Mouse (Mus musculus): Measurements from ENCODE around the gene Srcap.
"Not testable (repeated sequence)": the region's sequence is repeated elsewhere in the genome, so short reads cannot be mapped to it uniquely, and the experiment has no call there.

The Srcap gene

DNA sequence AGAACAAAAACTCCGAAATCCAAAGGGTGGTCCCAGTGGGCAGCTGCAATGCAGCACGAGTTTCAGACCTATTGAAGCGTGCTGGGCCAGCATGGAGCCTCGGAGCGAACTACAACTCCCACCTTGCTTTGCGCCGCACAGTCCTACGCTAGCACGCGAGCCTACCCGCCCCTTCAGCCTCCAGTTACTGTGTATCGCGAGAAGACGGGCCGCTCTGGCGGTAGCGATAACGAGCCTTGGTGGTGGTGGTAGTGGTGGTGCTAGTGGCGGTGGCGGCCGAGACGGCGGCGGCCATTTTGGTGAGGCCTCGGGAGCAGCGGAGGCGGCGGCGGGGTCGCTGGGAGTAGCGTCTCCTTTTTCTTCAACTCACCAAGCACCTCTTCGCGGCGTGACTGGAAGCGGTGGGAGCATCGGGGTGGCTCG lies at the start of gene Srcap:
Srcap (plus strand) TSS at position 176 of the 423 bp plus-strand sequence.
- DNase-seq (ENCODE audit: low spot score in 2 of 2): peak; percentile 91 to 96

DNA sequence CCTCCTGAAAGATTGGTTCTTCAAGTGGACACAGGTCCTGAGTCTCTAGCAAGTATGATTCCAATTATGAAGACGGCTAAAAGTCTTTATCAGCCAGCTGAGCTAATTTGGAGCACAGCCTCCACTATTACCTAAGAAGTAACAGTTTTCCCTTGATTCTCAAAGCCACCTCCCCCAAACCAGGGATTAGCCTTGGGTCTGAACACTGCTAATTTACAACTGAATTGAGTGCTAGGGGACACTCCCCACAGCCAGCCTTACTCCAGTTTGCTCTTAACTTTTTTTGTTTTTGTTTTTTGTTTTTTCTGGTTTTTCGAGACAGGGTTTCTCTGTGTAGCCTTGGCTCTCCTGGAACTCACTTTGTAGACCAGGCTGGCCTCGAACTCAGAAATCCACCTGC lies 46.6 kb upstream of the Srcap start:
- no peak for DNase-seq (ENCODE audit: low spot score in 2 of 2)

DNA sequence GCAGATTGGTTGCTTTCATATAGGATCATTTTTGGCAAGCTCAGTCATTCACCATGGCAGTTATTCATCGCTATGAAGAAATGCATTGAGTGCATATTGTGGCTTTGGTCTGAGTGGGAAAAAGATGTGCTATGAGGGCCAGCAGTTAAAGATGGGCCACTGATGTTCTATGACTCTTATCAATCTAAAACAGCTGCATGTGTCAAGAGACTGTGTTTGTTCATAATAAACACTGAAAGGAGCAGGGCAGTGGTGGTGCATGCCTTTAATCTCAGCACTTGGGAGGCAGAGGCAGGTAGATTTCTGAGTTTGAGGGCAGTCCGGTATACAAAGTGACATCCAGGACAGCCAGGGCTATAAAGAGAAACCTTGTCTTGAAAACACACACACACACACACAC lies 46.1 kb upstream of the Srcap start:
- DNase-seq (ENCODE audit: low spot score in 2 of 2): not testable (repeated sequence)

- no peak for DNase-seq (ENCODE audit: low spot score in 2 of 2)
These were observed 45.2 kb upstream of the Srcap start for GRCm38 (mm10) chr7:127466606-127467005.

DNA sequence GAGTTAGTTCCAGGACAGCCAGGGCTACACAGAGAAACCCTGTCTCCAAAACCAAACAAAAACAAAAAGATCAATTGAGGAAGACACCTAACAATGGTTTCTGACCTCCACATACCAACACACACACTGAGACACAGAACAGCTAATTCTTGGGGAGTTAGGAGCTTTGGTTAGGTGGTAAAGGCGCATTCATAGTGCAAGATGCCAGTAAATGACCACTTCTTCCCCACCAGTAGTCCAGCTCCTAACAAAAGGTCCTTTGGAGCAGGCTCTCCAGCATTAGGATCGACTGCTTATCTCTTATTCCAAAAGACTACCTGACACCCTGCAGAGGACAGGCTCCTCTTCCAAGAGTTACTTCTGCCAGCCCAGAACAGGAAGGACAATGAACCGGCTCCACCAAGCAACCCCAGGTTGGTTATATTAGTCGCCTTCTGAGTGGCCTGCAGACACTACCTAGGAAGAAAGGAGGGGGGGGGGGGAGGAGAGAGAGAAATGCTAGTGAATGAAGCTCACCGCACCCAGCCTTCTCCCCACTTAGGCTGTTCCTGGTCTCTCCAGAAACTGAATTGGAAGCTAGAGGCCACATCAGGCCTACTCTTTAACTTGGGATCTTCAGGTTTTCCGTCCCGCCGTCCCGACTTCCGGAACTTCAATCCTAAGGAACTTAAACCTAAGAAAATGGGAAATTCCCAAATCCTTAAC lies 41.6 kb upstream of the Srcap start:
- peak in 1 of 2 experiments; percentile 15 for DNase-seq (ENCODE audit: low spot score in 2 of 2)

DNA sequence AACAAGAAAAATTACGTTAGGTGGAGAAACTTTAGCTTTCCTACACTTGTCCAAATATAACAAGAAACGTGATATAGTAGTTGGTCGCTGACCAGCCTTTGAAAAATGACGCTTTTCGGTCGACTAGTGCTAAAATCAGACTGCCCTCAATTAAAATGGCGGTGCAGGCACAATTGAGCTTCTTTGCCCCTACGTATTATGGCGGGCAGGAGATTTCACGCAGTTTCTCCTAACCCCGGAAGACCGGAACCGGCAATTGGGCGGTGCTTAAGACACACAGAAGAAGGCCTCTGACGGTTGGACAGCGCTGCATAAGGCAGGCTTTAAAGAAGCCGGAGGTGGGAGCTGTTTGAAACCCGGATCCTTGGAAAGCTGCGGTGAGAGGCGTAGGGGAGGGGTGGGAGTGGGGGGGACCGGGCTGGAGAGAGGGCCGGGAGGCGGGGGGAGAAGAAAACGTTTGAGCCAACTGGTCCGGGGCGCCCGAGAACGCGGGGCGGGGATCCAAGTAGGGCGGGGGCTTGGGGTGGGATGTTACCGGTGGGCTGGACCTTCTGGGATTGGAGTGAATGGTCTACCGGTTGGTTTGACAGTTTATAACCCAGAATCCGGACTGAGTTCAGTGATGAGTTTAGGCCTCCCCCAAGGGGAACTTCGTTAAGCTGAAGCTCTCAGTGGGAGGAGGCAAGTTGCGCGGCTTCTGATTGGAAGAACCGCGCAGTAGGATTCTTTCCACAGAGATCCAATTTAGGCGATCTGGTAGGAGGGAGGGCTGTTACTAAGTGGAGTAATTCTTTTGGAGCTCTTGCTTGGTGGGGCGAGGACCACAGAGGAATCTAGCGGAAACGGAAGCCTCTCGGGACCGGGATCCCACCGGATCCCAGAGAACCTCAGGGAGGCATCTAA lies 40.8 kb upstream of the Srcap start:
- peak; percentile 80 to 91 for DNase-seq (ENCODE audit: low spot score in 2 of 2)

DNA sequence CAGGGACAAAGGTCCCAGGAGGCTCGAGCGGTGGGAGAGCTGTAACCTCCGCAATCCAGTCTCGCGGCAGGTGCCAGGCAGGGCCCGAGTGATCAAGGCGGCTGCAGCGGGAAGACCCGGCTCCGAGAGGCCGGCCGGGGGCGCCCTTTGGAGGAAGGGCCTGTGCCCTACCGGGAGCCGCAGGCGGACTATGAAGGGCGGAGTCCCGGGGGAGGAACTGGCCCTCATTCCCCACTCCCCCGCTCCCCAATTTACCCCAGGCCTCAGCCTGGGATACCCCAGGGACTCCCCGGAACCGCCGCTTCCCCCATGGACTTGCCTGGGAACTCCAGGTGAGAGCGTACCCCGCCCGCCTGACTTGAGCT lies 40.2 kb upstream of the Srcap start:
- peak in 1 of 2 experiments; percentile 46 for DNase-seq (ENCODE audit: low spot score in 2 of 2)

GRCm38 (mm10) chr7:127472060-127472459 lies 39.7 kb upstream of the Srcap start:
- DNase-seq (ENCODE audit: low spot score in 2 of 2): peak in 1 of 2 experiments; percentile 8

GRCm38 (mm10) chr7:127473705-127474104 lies 38.1 kb upstream of the Srcap start:
- DNase-seq (ENCODE audit: low spot score in 2 of 2): no peak

GRCm38 (mm10) chr7:127474378-127475070 lies 37.3 kb upstream of the Srcap start:
- DNase-seq (ENCODE audit: low spot score in 2 of 2): no peak

DNA sequence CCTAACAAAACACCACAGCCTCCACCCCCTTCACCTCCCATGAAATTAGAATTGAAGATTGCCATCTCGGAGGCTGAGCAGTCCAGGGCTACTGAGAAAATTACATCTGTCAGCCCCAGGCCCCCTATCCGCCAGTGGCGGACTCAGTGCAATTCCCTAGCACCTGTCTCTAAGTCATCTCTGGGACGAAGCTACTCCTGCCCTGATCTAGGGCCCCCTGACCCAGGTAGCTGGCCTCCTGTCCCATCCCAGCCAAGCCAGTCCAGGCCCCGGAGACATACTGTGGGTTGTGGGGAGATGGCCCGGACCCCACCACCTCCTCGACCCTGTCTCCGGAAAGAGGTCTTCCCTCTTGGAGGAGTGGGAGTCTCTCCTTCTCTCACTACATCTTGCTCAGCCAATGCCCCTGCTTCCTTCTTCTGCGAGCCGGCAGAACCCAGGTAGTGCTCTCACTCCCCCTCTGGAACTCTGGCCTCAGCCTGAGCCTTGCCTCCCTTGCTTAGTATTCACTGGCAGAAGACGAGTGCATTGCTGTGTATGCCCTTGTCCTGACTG lies 36.5 kb upstream of the Srcap start:
- DNase-seq (ENCODE audit: low spot score in 2 of 2): no peak

DNA sequence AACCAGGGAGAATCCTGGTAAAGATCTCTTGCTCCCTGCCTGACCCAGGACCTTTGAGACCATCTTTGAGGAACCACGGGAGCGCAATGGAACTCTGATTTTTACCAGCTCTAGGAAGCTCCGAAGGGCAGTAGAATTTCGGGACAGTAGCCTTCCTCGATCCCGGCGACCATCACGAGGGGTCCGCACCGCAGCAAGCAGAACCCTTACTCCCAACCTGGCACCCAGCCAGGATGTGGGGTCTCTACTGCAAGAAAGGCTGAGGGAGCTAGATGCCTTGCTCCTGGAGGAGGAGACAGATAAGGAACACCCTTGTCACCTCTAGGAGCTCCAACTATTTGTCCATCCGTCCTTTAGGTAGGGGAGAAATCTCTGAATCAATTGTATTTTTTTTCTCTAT lies 35.4 kb upstream of the Srcap start:
- no peak for DNase-seq (ENCODE audit: low spot score in 2 of 2)

DNA sequence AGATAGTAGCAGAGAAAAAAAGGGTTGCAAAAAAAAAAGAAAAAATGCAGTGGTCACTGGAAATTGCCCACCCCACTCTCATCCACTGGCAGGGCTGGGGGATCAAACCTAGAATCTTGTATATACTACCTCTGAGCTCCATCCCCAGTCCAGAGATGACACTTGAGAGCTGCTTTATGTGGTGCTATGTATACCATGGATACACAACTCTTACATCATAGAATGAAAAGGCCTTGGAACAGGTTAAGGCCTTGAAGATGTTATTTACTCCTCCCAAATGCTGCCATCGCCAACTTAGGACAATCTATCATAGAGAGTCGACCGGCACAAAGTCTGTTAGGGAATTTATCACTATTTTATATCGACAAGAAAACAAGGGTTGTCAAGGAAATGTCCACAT lies 34.9 kb upstream of the Srcap start:
- DNase-seq (ENCODE audit: low spot score in 2 of 2): no peak

DNA sequence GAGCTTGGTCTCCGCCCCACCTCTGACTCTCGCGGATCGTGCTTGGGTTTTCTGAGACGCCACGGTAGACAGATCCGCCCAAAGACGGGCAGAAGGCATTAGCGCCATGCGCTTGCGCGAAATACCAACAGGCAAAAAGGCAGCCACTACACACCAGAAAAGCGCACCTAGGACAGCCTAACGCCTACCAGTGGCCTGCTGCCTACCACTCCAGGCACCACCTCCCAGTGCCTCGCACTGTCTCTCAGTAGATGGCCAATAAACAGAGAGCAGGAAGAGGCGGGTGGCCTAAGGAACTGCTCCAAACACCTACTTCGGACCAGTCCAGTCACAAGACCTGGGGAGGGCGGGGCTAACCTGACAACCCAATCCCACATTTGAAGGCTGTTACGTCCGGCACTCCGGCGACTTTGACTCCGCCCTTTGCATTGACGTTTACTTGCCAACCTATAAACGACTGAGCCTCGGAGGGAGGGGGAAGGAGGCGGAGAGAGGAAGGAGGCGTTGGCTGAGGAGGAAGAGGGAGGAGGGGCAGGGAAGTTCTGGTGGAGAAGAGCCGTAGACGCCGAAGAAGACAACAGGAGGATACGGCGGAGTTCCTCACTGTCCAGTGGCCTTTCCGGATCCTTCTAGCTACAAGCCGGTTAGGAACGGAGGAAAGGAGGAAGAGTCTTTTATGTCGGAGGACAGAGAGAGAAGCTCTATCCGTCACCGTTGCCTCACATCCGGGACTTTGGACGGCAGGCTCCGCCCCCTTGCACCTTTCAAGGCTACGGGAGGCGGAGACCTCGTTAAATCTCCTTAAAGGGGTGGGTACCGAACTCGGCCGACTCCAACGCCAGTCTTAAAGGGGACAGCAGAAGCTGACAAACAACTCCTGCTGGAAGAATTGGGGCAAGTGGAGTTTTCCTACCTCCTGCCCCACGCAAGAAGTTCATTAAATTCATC lies 33.8 kb upstream of the Srcap start:
- DNase-seq (ENCODE audit: low spot score in 2 of 2): peak; percentile 98

DNA sequence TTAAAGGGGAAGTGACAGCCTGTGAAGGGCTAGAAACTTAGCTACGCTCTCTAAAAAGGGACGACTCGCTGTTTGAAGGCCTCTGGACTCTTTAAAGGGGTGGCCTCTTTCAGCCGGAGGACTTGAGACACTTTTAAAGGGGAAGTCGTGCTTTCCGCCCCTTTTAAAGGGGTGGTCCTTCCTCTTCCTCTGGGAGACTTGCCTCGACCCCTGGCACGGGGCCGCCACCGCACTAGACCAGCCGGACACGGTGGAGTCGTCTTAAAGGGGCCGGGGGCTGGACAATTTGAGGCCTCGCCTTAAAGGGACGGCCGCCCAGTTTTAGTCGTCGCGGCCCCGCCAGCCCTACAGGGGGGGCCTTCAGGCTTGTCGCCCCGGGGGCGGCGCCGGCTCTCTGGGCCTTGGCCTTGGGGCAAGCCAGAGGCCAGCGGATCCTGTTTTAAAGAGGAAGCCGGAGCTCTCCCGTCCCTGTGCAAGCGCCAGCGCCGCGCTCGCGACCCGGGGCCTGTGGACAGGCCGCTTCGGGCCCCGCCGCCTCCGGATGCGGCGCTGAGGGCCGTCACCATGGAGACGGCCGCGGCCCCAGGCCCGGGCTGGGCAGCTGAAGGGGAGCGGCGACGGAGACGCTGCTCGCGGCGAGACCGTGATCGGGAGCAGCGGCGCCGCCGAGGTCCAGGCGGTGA lies 33.0 kb upstream of the Srcap start, which contains the start of gene Fbrs:
Fbrs (plus strand) TSS at position 565 of the 683 bp plus-strand sequence.
- DNase-seq (ENCODE audit: low spot score in 2 of 2): peak; percentile 94 to 96

- DNase-seq (ENCODE audit: low spot score in 2 of 2): peak; percentile 12 to 39
These were observed 32.2 kb upstream of the Srcap start for GRCm38 (mm10) chr7:127479318-127480225.

GRCm38 (mm10) chr7:127480321-127480720 lies 31.5 kb upstream of the Srcap start:
- no peak for DNase-seq (ENCODE audit: low spot score in 2 of 2)

- no peak for DNase-seq (ENCODE audit: low spot score in 2 of 2)
These were observed 26.4 kb upstream of the Srcap start for GRCm38 (mm10) chr7:127485416-127485815.

- not testable (repeated sequence) for DNase-seq (ENCODE audit: low spot score in 2 of 2)
These were observed 23.4 kb upstream of the Srcap start for GRCm38 (mm10) chr7:127488364-127488763.
